Mouse (Mus musculus) ES-Bruce4 (cell line): ENCODE data around the gene Cpa1.

ENCODE experiments used
- CTCF ChIP-seq: IDR thresholded peaks from one replicate; pipeline ENCODE4 v1.8.1; 2011; ENCODE audit warnings: low read depth, low read length
- EP300 ChIP-seq: IDR thresholded peaks from 2 replicates; pipeline ENCODE4 v1.6.1; 2011; ENCODE audit warnings: low read depth, low read length; ENCODE audit not compliant: insufficient read depth

DNA sequence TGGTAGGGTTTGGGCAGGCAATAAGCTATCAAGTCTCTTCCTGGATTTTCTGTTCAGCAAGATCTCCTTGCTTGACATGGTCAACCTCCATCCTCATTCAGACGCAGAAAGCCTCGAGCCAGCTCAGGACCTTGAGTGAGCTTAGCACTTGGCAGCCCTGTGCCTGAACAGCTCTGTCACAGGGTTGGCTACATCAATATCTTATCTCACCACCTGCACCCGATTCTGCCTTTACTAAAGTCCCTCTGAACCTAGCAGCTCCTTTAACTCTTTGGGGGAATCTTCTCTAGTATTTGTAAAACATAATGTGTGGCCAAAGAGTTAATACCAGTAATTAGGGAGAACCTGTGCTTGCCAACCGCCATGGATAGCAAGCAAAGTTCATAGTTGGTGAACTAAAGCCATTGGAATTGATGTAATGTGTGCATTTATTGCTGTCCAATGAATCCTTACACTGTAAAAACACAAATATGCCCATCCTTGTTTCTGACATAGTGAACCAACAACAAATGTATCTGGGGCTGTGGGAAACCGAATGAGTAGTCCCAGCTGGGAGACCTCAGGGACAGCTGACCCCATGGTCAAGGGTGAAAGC lies at the start of gene Cpa1:
- TF ChIP-seq CTCF (no peak), EP300 (no peak)
